Mouse (Mus musculus): ENCODE measurements at regions not wholly inside any gene's neighbourhood (a gene's known extent, or its start where the extent isn't known, plus 50 kb on each side); places are given as distances from the start of the nearest gene placed in this dataset.

GRCm38 (mm10) chr3:33391765-33392540 lies 248.9 kb upstream of the Pex5l start:
- H3K27ac ChIP-seq (ENCODE audit: low read depth, low read length): no peak overlapping the region
- H3K4me2 ChIP-seq (replicated peaks; ENCODE audit: low read depth, low read length): no peak overlapping the region
- no peak for ATAC-seq (ENCODE audit: low FRiP score, low TSS enrichment)
- no peaks in the 10 kb centered on the region for H3K36me3 ChIP-seq (ENCODE audit: control insufficient read depth, insufficient read depth, low read length)
- H3K27me3 ChIP-seq (ENCODE audit: control insufficient read depth, insufficient read depth, low read length): no peaks in the 10 kb centered on the region
- no peaks in the 10 kb centered on the region for H3K9me3 ChIP-seq (ENCODE audit: control insufficient read depth, low read length)
- no peak overlapping the region for H3K4me3 ChIP-seq (ENCODE audit: low read length)
- WGBS: 82% methylated on average over 4 of the region's 4 CpGs
- H3K4me1 ChIP-seq (ENCODE audit: control insufficient read depth, insufficient read depth, low read length): no peaks in the 10 kb centered on the region
- H3K9ac ChIP-seq (ENCODE audit: low read depth, low read length): no peak overlapping the region

DNA sequence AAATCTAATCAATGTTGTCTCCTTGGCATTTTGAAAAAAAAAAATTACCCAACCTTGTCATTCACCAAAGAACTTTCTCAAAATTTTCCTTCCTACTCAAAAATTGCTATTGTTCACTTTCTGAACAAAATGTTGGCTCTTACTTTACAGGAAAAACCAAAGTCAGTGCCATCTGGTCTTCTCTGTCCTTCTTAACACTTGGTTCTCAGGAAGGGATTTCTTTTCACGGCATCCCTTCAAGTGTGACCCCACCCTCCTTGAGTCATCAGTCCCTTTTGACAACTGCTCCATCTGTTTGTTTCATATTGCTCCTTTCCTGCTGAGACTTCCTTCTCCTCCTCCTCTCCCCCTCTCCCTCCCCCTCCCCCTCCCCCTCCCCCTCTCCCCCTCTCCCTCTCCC lies 245.1 kb upstream of the Pex5l start:
- Histone ChIP-seq H3K27me3 (ENCODE audit: control insufficient read depth, insufficient read depth, low read length) (no peaks in the 10 kb centered on the region), H3K4me3 (ENCODE audit: low read length) (no peak overlapping the region), H3K36me3 (ENCODE audit: control insufficient read depth, insufficient read depth, low read length) (no peaks in the 10 kb centered on the region), H3K4me1 (ENCODE audit: control insufficient read depth, insufficient read depth, low read length) (no peaks in the 10 kb centered on the region), H3K9me3 (ENCODE audit: control insufficient read depth, low read length) (no peaks in the 10 kb centered on the region), H3K27ac (ENCODE audit: low read depth, low read length) (no peak overlapping the region), H3K9ac (ENCODE audit: low read depth, low read length) (no peak overlapping the region), H3K4me2 (replicated peaks; ENCODE audit: low read depth, low read length) (no peak overlapping the region)
- 40% methylated on average over 1 of the region's 1 CpGs for WGBS
- ATAC-seq (ENCODE audit: low FRiP score, low TSS enrichment): no peak

GRCm38 (mm10) chr3:33383622-33384021 lies 240.6 kb upstream of the Pex5l start:
- Histone ChIP-seq H3K9ac (ENCODE audit: low read depth, low read length) (no peak overlapping the region), H3K4me2 (replicated peaks; ENCODE audit: low read depth, low read length) (no peak overlapping the region), H3K4me1 (ENCODE audit: control insufficient read depth, insufficient read depth, low read length) (no peaks in the 10 kb centered on the region), H3K36me3 (ENCODE audit: control insufficient read depth, insufficient read depth, low read length) (no peaks in the 10 kb centered on the region), H3K4me3 (ENCODE audit: low read length) (no peak overlapping the region), H3K27ac (ENCODE audit: low read depth, low read length) (no peak overlapping the region), H3K9me3 (ENCODE audit: control insufficient read depth, low read length) (no peaks in the 10 kb centered on the region), H3K27me3 (ENCODE audit: control insufficient read depth, insufficient read depth, low read length) (no peaks in the 10 kb centered on the region)
- no peak for ATAC-seq (ENCODE audit: low FRiP score, low TSS enrichment)
- WGBS: 96% methylated on average over 1 of the region's 1 CpGs

GRCm38 (mm10) chr3:33379604-33380003 lies 236.6 kb upstream of the Pex5l start:
- WGBS: 71% methylated on average over 2 of the region's 2 CpGs
- Histone ChIP-seq H3K9ac (ENCODE audit: low read depth, low read length) (no peak overlapping the region), H3K4me2 (replicated peaks; ENCODE audit: low read depth, low read length) (no peak overlapping the region), H3K27ac (ENCODE audit: low read depth, low read length) (no peak overlapping the region), H3K36me3 (ENCODE audit: control insufficient read depth, insufficient read depth, low read length) (no peaks in the 10 kb centered on the region), H3K4me1 (ENCODE audit: control insufficient read depth, insufficient read depth, low read length) (no peaks in the 10 kb centered on the region), H3K27me3 (ENCODE audit: control insufficient read depth, insufficient read depth, low read length) (no peaks in the 10 kb centered on the region), H3K9me3 (ENCODE audit: control insufficient read depth, low read length) (no peaks in the 10 kb centered on the region), H3K4me3 (ENCODE audit: low read length) (no peak overlapping the region)
- ATAC-seq (ENCODE audit: low FRiP score, low TSS enrichment): no peak

DNA sequence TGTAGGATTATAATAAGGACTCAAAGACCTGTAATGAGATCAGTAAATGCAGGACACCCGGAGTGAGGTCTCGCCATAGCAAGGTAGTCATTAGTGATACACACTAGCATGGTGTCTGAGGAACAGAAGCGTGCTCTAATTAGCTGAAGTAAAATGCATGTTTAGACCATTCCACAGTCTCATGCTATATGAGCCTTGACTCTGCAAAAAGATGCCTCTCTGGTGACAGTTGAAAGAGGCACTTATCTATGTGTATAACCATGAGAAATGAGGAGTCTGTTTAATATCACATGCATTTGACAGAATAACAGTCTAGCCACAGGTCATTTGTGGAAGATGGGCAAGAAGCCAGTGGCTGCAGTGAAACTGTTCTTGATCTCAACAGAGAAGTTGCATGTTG lies 232.1 kb upstream of the Pex5l start:
- Histone ChIP-seq H3K9me3 (ENCODE audit: control insufficient read depth, low read length) (no peaks in the 10 kb centered on the region), H3K4me2 (replicated peaks; ENCODE audit: low read depth, low read length) (no peak overlapping the region), H3K4me3 (ENCODE audit: low read length) (no peak overlapping the region), H3K9ac (ENCODE audit: low read depth, low read length) (no peak overlapping the region), H3K36me3 (ENCODE audit: control insufficient read depth, insufficient read depth, low read length) (no peaks in the 10 kb centered on the region), H3K27me3 (ENCODE audit: control insufficient read depth, insufficient read depth, low read length) (no peaks in the 10 kb centered on the region), H3K4me1 (ENCODE audit: control insufficient read depth, insufficient read depth, low read length) (no peaks in the 10 kb centered on the region), H3K27ac (ENCODE audit: low read depth, low read length) (no peak overlapping the region)
- 91% methylated on average over 3 of the region's 3 CpGs for WGBS
- ATAC-seq (ENCODE audit: low FRiP score, low TSS enrichment): no peak

- Histone ChIP-seq H3K4me3 (ENCODE audit: low read length) (no peak overlapping the region), H3K27ac (ENCODE audit: low read depth, low read length) (no peak overlapping the region)
- ATAC-seq (ENCODE audit: low FRiP score, low TSS enrichment): no peak
Measured at GRCm38 (mm10) chr3:33372806-33373205, 229.8 kb upstream of the Pex5l start.

GRCm38 (mm10) chr3:33363521-33363920 lies 220.5 kb upstream of the Pex5l start:
- Histone ChIP-seq H3K9me3 (ENCODE audit: control insufficient read depth, low read length) (no peaks in the 10 kb centered on the region), H3K9ac (ENCODE audit: low read depth, low read length) (no peak overlapping the region), H3K4me1 (ENCODE audit: control insufficient read depth, insufficient read depth, low read length) (no peaks in the 10 kb centered on the region), H3K4me3 (ENCODE audit: low read length) (no peak overlapping the region), H3K27ac (ENCODE audit: low read depth, low read length) (no peak overlapping the region), H3K27me3 (ENCODE audit: control insufficient read depth, insufficient read depth, low read length) (no peaks in the 10 kb centered on the region), H3K36me3 (ENCODE audit: control insufficient read depth, insufficient read depth, low read length) (no peaks in the 10 kb centered on the region), H3K4me2 (replicated peaks; ENCODE audit: low read depth, low read length) (no peak overlapping the region)
- ATAC-seq (ENCODE audit: low FRiP score, low TSS enrichment): no peak
- WGBS: 94% methylated on average over 1 of the region's 1 CpGs

More at GRCm38 (mm10) chr3:33372806-33373205, 229.8 kb upstream of the Pex5l start:
- no peaks in the 10 kb centered on the region for H3K36me3 ChIP-seq (ENCODE audit: control insufficient read depth, insufficient read depth, low read length)
- H3K4me2 ChIP-seq (replicated peaks; ENCODE audit: low read depth, low read length): no peak overlapping the region
- H3K9ac ChIP-seq (ENCODE audit: low read depth, low read length): no peak overlapping the region
- H3K9me3 ChIP-seq (ENCODE audit: control insufficient read depth, low read length): no peaks in the 10 kb centered on the region
- H3K4me1 ChIP-seq (ENCODE audit: control insufficient read depth, insufficient read depth, low read length): no peaks in the 10 kb centered on the region
- WGBS: 71% methylated on average over 1 of the region's 1 CpGs
- no peaks in the 10 kb centered on the region for H3K27me3 ChIP-seq (ENCODE audit: control insufficient read depth, insufficient read depth, low read length)

GRCm38 (mm10) chr3:33360030-33360429 lies 217.0 kb upstream of the Pex5l start:
- Histone ChIP-seq H3K4me3 (ENCODE audit: low read length) (no peak overlapping the region), H3K27me3 (ENCODE audit: control insufficient read depth, insufficient read depth, low read length) (no peaks in the 10 kb centered on the region), H3K27ac (ENCODE audit: low read depth, low read length) (no peak overlapping the region), H3K4me1 (ENCODE audit: control insufficient read depth, insufficient read depth, low read length) (no peaks in the 10 kb centered on the region), H3K36me3 (ENCODE audit: control insufficient read depth, insufficient read depth, low read length) (no peaks in the 10 kb centered on the region), H3K9ac (ENCODE audit: low read depth, low read length) (no peak overlapping the region), H3K4me2 (replicated peaks; ENCODE audit: low read depth, low read length) (no peak overlapping the region), H3K9me3 (ENCODE audit: control insufficient read depth, low read length) (no peaks in the 10 kb centered on the region)
- 97% methylated on average over 2 of the region's 2 CpGs for WGBS
- ATAC-seq (ENCODE audit: low FRiP score, low TSS enrichment): no peak

DNA sequence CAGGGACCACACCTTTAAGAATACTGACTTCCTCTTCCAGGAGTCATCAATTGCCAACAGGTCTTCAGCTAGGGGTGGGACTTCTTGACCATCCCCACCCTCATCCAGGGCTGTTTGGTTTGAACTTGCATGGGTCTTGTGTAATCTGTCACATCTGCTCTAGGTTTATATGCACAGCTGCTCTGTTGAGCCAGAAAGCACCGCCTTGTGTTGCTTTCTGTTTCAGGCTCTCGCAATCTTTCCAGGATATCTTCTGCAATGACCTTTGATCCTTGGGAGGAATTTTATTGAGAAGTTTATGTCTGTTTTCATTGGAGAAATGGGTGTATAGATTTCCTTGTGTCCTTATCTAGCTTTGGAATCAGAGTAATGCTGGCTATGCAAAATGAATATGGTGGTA lies 210.8 kb upstream of the Pex5l start:
- Histone ChIP-seq H3K27me3 (ENCODE audit: control insufficient read depth, insufficient read depth, low read length) (no peaks in the 10 kb centered on the region), H3K9ac (ENCODE audit: low read depth, low read length) (no peak overlapping the region), H3K27ac (ENCODE audit: low read depth, low read length) (no peak overlapping the region), H3K4me2 (replicated peaks; ENCODE audit: low read depth, low read length) (no peak overlapping the region), H3K4me3 (ENCODE audit: low read length) (no peak overlapping the region), H3K9me3 (ENCODE audit: control insufficient read depth, low read length) (no peaks in the 10 kb centered on the region), H3K4me1 (ENCODE audit: control insufficient read depth, insufficient read depth, low read length) (no peaks in the 10 kb centered on the region), H3K36me3 (ENCODE audit: control insufficient read depth, insufficient read depth, low read length) (no peaks in the 10 kb centered on the region)
- WGBS: 88% methylated on average over 2 of the region's 2 CpGs
- ATAC-seq (ENCODE audit: low FRiP score, low TSS enrichment): no peak

Measured in kidney, embryonic 14.5 days (tissue).